Mouse (Mus musculus): ENCODE results near the gene Prkd1. TPM values are rescaled to one million over a fixed set of nuclear protein-coding genes. Genes with fewer than 3 reads are reported as not detected.
"Not testable (repeated sequence)": the region's sequence is repeated elsewhere in the genome, so short reads cannot be mapped to it uniquely, and the experiment has no call there.

The Prkd1 gene
- total and polyA plus RNA-seq, 3 experiments, result 2.6 to 6.6 (median 5.4) TPM

DNA sequence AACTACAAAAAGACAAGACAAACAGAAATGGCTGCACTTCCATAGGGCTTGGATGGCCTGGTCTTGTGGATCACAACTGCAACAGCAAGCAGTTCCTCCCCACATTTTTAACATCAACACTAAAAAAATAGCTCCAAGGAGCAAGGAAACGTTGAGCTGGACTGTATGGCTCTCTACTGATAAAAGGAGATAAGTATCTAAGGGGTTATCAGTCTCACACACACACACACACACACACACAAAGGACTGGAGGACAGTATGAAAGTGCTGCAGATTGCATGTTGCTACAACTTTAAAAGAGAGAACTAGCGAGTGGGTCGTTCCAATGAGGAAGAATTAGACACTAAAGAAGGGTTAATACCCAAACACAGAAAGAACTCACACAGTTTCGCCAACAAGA lies 8.7 kb downstream of the Prkd1 start:
- no peak for DNase-seq
- intact Hi-C loops (cut with DNase I), result no loop called here
- Histone ChIP-seq H3K27ac (no peak overlapping the region), H3K27me3 (ENCODE audit: control insufficient read depth, insufficient read depth, low read length) (no peaks in the 10 kb centered on the region), H3K4me1 (ENCODE audit: control insufficient read depth, insufficient read depth, low read length) (no peaks in the 10 kb centered on the region), H3K4me3 (no peak overlapping the region), H3K9ac (ENCODE audit: low read depth, low read length) (no peak overlapping the region), H3K36me3 (ENCODE audit: control insufficient read depth, insufficient read depth, low read length) (no peaks in the 10 kb centered on the region), H3K79me2 (replicated peaks; ENCODE audit: control insufficient read depth, insufficient read depth, low read length) (peaks cover 1% of the 10 kb centered on the region; the same call in 1 of the 2 replicates)
- 73% methylated on average over 4 of the region's 4 CpGs for WGBS
- TF ChIP-seq POLR2A (IDR thresholded peaks at IDR 0.05; ENCODE audit: insufficient read depth, low read depth, low read length) (no peak), EP300 (IDR thresholded peaks at IDR 0.05; ENCODE audit: insufficient read depth, low read depth, low read length) (no peak), CTCF (IDR thresholded peaks at IDR 0.05) (no peak)

DNA sequence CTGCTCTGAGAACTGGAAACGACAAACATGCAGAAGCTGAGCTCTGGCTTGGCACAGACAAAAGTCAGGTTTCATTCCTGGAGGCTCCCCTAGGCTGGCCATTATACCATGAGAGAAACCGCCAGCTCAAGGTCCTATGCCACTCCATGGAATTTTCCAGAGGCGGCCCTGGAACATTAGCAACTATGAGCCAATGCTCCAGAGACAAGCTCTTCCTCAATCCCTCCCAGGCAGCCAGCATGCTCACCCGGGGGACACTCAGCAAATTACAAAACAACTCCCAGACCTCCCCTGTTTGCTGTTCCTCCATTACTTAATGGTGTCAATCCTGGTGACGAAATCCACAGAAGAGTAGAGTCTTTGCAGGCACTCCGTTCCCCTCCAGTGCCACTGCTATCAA lies 14.5 kb downstream of the Prkd1 start:
- Histone ChIP-seq H3K4me1 (ENCODE audit: control insufficient read depth, insufficient read depth, low read length) (no peaks in the 10 kb centered on the region), H3K27me3 (ENCODE audit: control insufficient read depth, insufficient read depth, low read length) (no peaks in the 10 kb centered on the region), H3K9ac (ENCODE audit: low read depth, low read length) (no peak overlapping the region), H3K36me3 (ENCODE audit: control insufficient read depth, insufficient read depth, low read length) (peaks cover 2% of the 10 kb centered on the region; the same call in 1 of the 2 replicates), H3K4me3 (no peak overlapping the region), H3K79me2 (replicated peaks; ENCODE audit: control insufficient read depth, insufficient read depth, low read length) (no peaks in the 10 kb centered on the region), H3K27ac (no peak overlapping the region)
- 53% methylated on average over 6 of the region's 6 CpGs for WGBS
- intact Hi-C loops (cut with DNase I), result no loop called here
- DNase-seq, result peak in 1 of 2 experiments; percentile 14
- no peak for TF ChIP-seq POLR2A (IDR thresholded peaks at IDR 0.05; ENCODE audit: insufficient read depth, low read depth, low read length)
- no peak for TF ChIP-seq CTCF (IDR thresholded peaks at IDR 0.05)
- no peak for TF ChIP-seq EP300 (IDR thresholded peaks at IDR 0.05; ENCODE audit: insufficient read depth, low read depth, low read length)

DNA sequence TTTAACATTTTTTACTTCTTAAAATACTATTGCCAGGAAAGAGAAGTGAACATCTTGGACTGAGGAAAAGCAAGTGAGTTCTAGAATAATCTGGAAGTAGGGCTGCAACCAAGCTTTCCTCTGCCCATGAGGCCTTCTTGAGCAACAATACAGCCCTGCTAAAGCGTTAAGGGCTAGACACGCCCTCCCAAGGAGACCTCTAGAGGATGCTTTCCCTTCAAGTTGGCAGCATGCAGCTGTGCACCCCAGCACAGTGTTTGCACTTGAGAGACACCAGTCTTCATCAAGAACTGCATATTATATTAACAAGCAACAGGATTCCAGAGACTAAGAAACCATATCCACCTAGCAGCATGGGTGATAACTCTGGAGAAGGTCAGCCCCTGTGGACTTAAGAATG lies 22.8 kb downstream of the Prkd1 start:
- H3K27ac ChIP-seq; intact Hi-C loops (cut with DNase I); H3K4me3 ChIP-seq; H3K27me3 ChIP-seq (ENCODE audit: control insufficient read depth, insufficient read depth, low read length); H3K9ac ChIP-seq (ENCODE audit: low read depth, low read length); H3K4me1 ChIP-seq (ENCODE audit: control insufficient read depth, insufficient read depth, low read length); DNase-seq; H3K79me2 ChIP-seq (replicated peaks; ENCODE audit: control insufficient read depth, insufficient read depth, low read length); H3K36me3 ChIP-seq (ENCODE audit: control insufficient read depth, insufficient read depth, low read length): not testable (repeated sequence)
- WGBS, result 50% methylated on average over 2 of the region's 2 CpGs

DNA sequence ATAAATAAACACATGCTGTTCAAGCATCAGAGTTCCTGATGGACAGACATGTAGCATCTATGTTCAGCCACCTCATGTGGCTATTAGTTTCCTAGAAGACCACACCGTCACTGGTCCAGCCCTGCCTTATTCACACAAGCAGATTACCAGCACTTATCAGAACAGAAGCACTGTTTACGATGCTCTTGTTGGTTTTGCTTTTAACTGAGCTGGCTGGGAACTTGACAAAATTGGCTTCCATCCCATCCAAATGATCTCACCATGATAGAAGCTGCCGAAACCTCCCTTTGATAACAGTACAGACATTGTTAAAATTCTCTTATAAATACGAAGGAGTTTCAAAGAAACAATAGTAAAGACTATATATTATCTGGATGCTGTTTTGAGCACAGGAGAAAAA lies 24.7 kb downstream of the Prkd1 start:
- TF ChIP-seq CTCF (IDR thresholded peaks at IDR 0.05) (no peak), EP300 (IDR thresholded peaks at IDR 0.05; ENCODE audit: insufficient read depth, low read depth, low read length) (no peak)
- intact Hi-C loops (cut with DNase I), result no loop called here
- Histone ChIP-seq H3K27me3 (ENCODE audit: control insufficient read depth, insufficient read depth, low read length) (no peaks in the 10 kb centered on the region), H3K9ac (ENCODE audit: low read depth, low read length) (no peak overlapping the region), H3K79me2 (replicated peaks; ENCODE audit: control insufficient read depth, insufficient read depth, low read length) (peaks cover under 1% of the 10 kb centered on the region; the same call in 1 of the 2 replicates), H3K36me3 (ENCODE audit: control insufficient read depth, insufficient read depth, low read length) (no peaks in the 10 kb centered on the region; the same call in none of the 2 replicates), H3K4me3 (no peak overlapping the region), H3K27ac (no peak overlapping the region), H3K4me1 (ENCODE audit: control insufficient read depth, insufficient read depth, low read length) (no peaks in the 10 kb centered on the region; the same call in 1 of the 2 replicates)
- WGBS, result 13% methylated on average over 4 of the region's 4 CpGs
- DNase-seq, result no peak

DNA sequence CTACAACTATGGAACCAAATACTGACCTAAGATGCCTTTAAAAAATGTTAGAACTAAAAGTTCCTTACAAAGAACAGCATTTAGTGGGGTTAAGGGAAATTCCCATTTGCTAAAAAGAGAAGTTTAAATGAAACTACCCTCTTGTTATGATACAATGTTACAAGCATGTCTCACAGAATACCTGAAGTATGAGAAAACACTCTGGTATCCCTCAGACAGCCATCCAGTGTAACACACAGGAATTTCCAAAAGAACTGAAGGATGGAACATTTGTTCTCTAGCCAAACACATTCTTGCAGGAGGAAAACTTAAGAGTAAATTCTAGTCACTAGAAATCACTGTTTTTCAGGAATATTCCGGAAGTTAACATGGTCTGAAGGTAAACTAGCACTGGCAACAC lies 33.0 kb downstream of the Prkd1 start:
- no peaks in the 10 kb centered on the region for H3K4me1 ChIP-seq (ENCODE audit: control insufficient read depth, insufficient read depth, low read length)
- H3K4me3 ChIP-seq, result no peak overlapping the region
- peaks cover 2% of the 10 kb centered on the region; the same call in 1 of the 2 replicates for H3K36me3 ChIP-seq (ENCODE audit: control insufficient read depth, insufficient read depth, low read length)
- H3K9ac ChIP-seq (ENCODE audit: low read depth, low read length), result no peak overlapping the region
- TF ChIP-seq POLR2A (IDR thresholded peaks at IDR 0.05; ENCODE audit: insufficient read depth, low read depth, low read length) (no peak), CTCF (IDR thresholded peaks at IDR 0.05) (no peak), EP300 (IDR thresholded peaks at IDR 0.05; ENCODE audit: insufficient read depth, low read depth, low read length) (no peak)
- no peaks in the 10 kb centered on the region for H3K79me2 ChIP-seq (replicated peaks; ENCODE audit: control insufficient read depth, insufficient read depth, low read length)
- H3K27ac ChIP-seq, result no peak overlapping the region
- 89% methylated on average over 1 of the region's 1 CpGs for WGBS
- H3K27me3 ChIP-seq (ENCODE audit: control insufficient read depth, insufficient read depth, low read length), result no peaks in the 10 kb centered on the region
- DNase-seq, result no peak
- intact Hi-C loops (cut with DNase I), result no loop called here

DNA sequence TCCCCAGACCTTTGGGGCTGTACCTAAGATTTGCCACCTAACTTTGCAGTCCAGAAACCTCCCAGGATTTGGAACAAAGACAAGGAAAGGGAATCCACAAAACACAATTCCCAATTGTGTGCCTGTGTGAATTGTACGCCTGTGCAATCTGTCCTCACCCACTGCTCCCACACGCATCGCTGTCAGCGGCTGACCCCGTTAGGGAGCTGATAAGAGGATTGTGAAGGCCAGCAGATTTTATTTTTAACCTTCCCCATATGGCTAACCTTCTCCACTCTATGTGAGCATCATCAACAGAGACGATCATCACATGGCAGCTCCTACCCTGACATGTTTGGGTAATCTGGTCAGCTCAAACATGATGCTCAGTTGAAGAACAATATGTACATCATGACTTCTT lies 34.6 kb downstream of the Prkd1 start:
- Histone ChIP-seq H3K36me3 (ENCODE audit: control insufficient read depth, insufficient read depth, low read length) (peaks cover 2% of the 10 kb centered on the region; the same call in 1 of the 2 replicates), H3K27me3 (ENCODE audit: control insufficient read depth, insufficient read depth, low read length) (no peaks in the 10 kb centered on the region), H3K27ac (no peak overlapping the region), H3K79me2 (replicated peaks; ENCODE audit: control insufficient read depth, insufficient read depth, low read length) (no peaks in the 10 kb centered on the region), H3K4me1 (ENCODE audit: control insufficient read depth, insufficient read depth, low read length) (no peaks in the 10 kb centered on the region), H3K9ac (ENCODE audit: low read depth, low read length) (no peak overlapping the region), H3K4me3 (no peak overlapping the region)
- TF ChIP-seq EP300 (IDR thresholded peaks at IDR 0.05; ENCODE audit: insufficient read depth, low read depth, low read length), result 0 out of 2 replicates have a peak, but pooled peaks have one; percentile 25
- no peak for TF ChIP-seq CTCF (IDR thresholded peaks at IDR 0.05)
- no peak for TF ChIP-seq POLR2A (IDR thresholded peaks at IDR 0.05; ENCODE audit: insufficient read depth, low read depth, low read length)
- intact Hi-C loops (cut with DNase I), result no loop called here
- peak in 1 of 2 experiments; percentile 18 for DNase-seq
- WGBS, result 17% methylated on average over 6 of the region's 6 CpGs

Data from heart, adult 2 months (tissue).